Mouse (Mus musculus): ENCODE results near the gene Carf. TPM values are rescaled to one million over a fixed set of nuclear protein-coding genes. Genes with fewer than 3 reads are reported as not detected.
"Not testable (repeated sequence)": the region's sequence is repeated elsewhere in the genome, so short reads cannot be mapped to it uniquely, and the experiment has no call there.

The Carf gene
- polyA plus RNA-seq, 1 experiment from 2014 or later = 2.5 TPM

DNA sequence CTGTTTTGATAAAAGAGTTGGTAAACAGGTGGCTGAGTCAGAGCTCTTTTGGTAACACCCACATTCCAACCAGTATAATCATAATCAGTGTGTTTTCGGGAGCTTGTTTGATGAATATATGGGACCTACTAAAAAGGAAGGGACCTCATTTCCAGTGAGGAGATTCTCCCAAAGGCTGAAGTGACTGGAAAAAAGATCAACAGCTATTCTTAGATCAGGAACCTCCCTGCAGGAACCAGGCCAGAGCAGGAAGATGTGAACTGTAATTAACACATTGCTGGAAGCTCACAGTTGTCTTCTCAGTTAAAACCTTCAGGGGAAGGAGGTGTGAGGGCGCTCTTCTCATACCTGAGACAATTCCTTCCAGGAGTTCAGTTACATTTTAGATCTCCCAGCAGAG lies 71.6 kb downstream of the Carf start:
- Histone ChIP-seq H3K9me3 (ENCODE audit: control insufficient read depth, low read length) (no peaks in the 10 kb centered on the region), H3K4me3 (ENCODE audit: low read depth, low read length) (no peak overlapping the region), H3K27ac (replicated peaks) (no peak overlapping the region), H3K27me3 (ENCODE audit: control insufficient read depth, insufficient read depth, low read length) (no peaks in the 10 kb centered on the region), H3K4me2 (replicated peaks; ENCODE audit: low read depth) (no peak overlapping the region), H3K36me3 (ENCODE audit: control insufficient read depth, insufficient read depth, low read length) (no peaks in the 10 kb centered on the region), H3K9ac (ENCODE audit: low read length) (no peak overlapping the region), H3K4me1 (replicated peaks; ENCODE audit: control insufficient read depth, insufficient read depth) (no peaks in the 10 kb centered on the region)
- TF ChIP-seq EP300 (optimal IDR thresholded peaks at IDR 0.05) (no peak), CTCF (IDR thresholded peaks at IDR 0.05; ENCODE audit: low read depth) (no peak)
- no peak for DNase-seq (ENCODE audit: low spot score)
- no peak for ATAC-seq (ENCODE audit: low FRiP score, low TSS enrichment)
- 63% methylated on average over 2 of the region's 2 CpGs for WGBS

DNA sequence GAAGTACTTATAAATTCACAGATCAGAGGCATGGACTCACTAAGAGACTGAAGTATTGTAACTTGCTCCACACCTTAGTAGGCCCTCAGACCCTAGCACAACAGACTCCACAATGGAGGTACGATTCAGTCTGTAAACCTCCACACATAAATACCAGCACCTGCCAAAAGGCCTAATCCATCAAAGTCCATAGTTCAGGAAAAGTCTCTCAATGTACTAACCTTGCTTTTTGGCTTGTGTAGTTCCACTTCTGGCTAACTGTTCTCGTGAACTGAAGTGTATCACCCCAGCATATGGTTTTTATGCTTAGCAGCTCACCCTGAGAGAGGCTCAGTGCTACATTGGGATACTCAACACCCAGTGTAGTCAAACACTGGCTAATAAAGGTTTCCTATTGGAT lies 72.2 kb downstream of the Carf start:
- Histone ChIP-seq H3K4me1 (replicated peaks; ENCODE audit: control insufficient read depth, insufficient read depth) (no peaks in the 10 kb centered on the region), H3K4me2 (replicated peaks; ENCODE audit: low read depth) (no peak overlapping the region), H3K27ac (replicated peaks) (no peak overlapping the region), H3K9me3 (ENCODE audit: control insufficient read depth, low read length) (no peaks in the 10 kb centered on the region), H3K9ac (ENCODE audit: low read length) (no peak overlapping the region), H3K4me3 (ENCODE audit: low read depth, low read length) (no peak overlapping the region), H3K27me3 (ENCODE audit: control insufficient read depth, insufficient read depth, low read length) (no peaks in the 10 kb centered on the region), H3K36me3 (ENCODE audit: control insufficient read depth, insufficient read depth, low read length) (no peaks in the 10 kb centered on the region)
- no peak for ATAC-seq (ENCODE audit: low FRiP score, low TSS enrichment)
- no peak for TF ChIP-seq EP300 (optimal IDR thresholded peaks at IDR 0.05)
- no peak for DNase-seq (ENCODE audit: low spot score)
- 51% methylated on average over 2 of the region's 2 CpGs for WGBS

DNA sequence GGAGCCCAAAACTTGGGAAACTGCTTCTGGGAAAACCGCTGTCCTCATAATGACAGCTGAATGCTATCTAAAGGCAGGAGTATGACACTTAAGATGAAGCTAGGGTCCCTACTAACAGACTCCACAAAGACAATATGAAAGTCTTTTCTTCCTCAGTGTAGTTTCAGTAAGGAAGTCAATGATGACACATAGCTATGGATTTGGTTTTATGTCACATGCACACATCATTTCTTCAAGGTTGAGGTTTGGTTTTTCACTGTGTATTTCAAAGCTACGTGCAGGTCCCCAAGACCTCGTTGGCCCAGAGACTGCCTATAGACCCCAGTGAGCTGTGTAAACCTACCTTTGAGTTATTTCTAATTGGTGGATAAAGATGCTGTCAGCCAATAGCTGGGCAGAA lies 75.1 kb downstream of the Carf start:
- Histone ChIP-seq H3K9me3 (ENCODE audit: control insufficient read depth, low read length) (no peaks in the 10 kb centered on the region), H3K4me2 (replicated peaks; ENCODE audit: low read depth) (no peak overlapping the region), H3K27me3 (ENCODE audit: control insufficient read depth, insufficient read depth, low read length) (no peaks in the 10 kb centered on the region), H3K27ac (replicated peaks) (no peak overlapping the region), H3K36me3 (ENCODE audit: control insufficient read depth, insufficient read depth, low read length) (no peaks in the 10 kb centered on the region), H3K4me3 (ENCODE audit: low read depth, low read length) (no peak overlapping the region), H3K9ac (ENCODE audit: low read length) (no peak overlapping the region), H3K4me1 (replicated peaks; ENCODE audit: control insufficient read depth, insufficient read depth) (no peaks in the 10 kb centered on the region)
- DNase-seq (ENCODE audit: low spot score) (no peak), ATAC-seq (ENCODE audit: low FRiP score, low TSS enrichment) (no peak)
- 84% methylated on average over 3 of the region's 3 CpGs for WGBS
- TF ChIP-seq CTCF (IDR thresholded peaks at IDR 0.05; ENCODE audit: low read depth) (no peak), EP300 (optimal IDR thresholded peaks at IDR 0.05) (no peak)

DNA sequence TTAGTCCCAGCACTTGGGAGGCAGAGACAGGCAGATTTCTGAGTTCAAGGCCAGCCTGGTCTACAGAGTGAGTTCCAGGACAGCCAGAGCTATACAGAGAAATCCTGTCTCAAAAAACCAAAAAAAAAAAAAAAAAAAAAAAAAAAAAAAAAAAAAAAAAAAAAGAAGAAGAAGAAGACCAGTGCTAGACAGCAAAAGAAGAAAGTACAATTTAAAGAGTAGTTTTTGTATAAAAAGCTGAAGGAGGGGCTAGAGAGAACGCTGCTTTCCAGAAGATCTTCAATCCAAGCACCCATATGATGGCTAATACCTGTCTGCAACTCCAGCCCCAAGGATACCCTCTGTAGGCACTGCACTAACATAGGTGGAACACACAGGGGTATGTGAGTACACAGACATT lies 79.8 kb downstream of the Carf start:
- not testable (repeated sequence) for ATAC-seq (ENCODE audit: low FRiP score, low TSS enrichment); H3K4me2 ChIP-seq (replicated peaks; ENCODE audit: low read depth); H3K9me3 ChIP-seq (ENCODE audit: control insufficient read depth, low read length); H3K4me1 ChIP-seq (replicated peaks; ENCODE audit: control insufficient read depth, insufficient read depth); H3K4me3 ChIP-seq (ENCODE audit: low read depth, low read length); DNase-seq (ENCODE audit: low spot score); H3K27me3 ChIP-seq (ENCODE audit: control insufficient read depth, insufficient read depth, low read length); H3K27ac ChIP-seq (replicated peaks); H3K36me3 ChIP-seq (ENCODE audit: control insufficient read depth, insufficient read depth, low read length); H3K9ac ChIP-seq (ENCODE audit: low read length)
- WGBS = 88% methylated on average over 1 of the region's 1 CpGs

DNA sequence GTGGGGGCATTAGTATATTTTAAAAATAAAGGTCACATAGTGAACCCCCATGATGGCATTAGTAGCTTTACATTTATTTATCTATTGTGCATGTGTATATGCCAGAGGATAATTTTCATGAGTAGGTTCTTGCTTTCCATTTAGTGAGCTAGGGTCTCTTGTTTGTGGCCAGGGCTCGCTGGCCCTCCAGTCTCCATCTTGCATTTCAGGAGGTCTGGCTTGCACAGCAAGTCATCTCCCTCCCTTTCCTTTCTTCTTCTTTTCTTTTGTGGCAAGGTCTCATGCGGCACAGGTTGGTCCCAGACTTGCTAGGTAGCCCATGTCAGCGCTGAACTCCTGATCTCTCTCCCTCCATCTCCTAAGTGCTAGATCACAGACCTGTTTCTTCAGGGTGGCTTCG lies 81.3 kb downstream of the Carf start:
- 19% methylated on average over 4 of the region's 4 CpGs for WGBS
- Histone ChIP-seq H3K4me2 (replicated peaks; ENCODE audit: low read depth) (peak overlapping the region; percentile 60), H3K27ac (replicated peaks) (no peak overlapping the region), H3K27me3 (ENCODE audit: control insufficient read depth, insufficient read depth, low read length) (no peaks in the 10 kb centered on the region), H3K36me3 (ENCODE audit: control insufficient read depth, insufficient read depth, low read length) (no peaks in the 10 kb centered on the region), H3K4me1 (replicated peaks; ENCODE audit: control insufficient read depth, insufficient read depth) (no peaks in the 10 kb centered on the region), H3K9ac (ENCODE audit: low read length) (no peak overlapping the region), H3K4me3 (ENCODE audit: low read depth, low read length) (peak overlapping the region; percentile 98), H3K9me3 (ENCODE audit: control insufficient read depth, low read length) (no peaks in the 10 kb centered on the region)
- ATAC-seq (ENCODE audit: low FRiP score, low TSS enrichment) (no peak), DNase-seq (ENCODE audit: low spot score) (peak; percentile 29)
- TF ChIP-seq EP300 (optimal IDR thresholded peaks at IDR 0.05) = no peak
- no peak for TF ChIP-seq CTCF (IDR thresholded peaks at IDR 0.05; ENCODE audit: low read depth)

DNA sequence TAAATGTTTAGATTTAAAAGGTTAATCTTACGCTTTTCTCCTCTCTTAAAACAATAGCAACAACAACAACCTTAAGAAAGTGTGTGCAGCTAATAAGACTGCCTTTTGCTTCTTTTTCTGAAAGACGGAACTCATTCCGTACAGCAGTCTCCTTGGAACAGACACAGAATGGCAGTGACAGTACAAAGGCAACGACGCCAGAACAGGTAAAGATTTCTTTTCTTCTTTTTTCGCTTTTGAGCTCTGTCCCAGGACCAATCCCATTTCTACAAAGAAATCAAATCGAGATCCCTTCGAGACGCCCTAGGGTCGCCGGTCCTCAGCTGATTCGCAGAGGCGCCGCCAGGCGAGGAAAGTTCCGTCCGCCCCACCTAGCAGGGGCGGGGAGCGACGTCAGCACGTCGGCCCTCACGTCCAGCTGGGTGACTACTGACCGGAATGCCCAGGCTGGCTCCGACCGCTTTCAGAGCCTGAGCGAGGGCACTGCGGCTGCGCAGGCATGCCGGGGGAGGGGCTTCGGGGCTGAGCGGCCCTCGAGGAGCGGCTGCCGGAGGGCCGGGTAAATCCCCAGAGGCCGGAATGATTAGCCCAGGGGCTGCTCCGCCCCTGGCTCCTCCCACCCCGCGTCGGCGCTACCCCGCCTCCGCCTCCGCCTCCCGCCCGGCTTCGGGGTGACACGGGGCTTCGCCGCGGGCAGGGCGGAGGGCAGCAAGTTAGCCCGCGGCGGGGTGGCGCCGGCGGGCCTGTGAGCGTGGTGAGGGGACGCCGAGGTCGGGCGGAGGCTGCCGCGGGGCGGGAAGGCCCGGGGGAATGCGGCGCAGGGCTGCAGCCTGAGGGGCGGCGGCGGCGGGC lies 82.1 kb downstream of the Carf start, which contains the start of gene Nbeal1:
TSS of gene Nbeal1 (plus strand) at position 668 of the 852 bp plus-strand sequence.
- TF ChIP-seq EP300 (optimal IDR thresholded peaks at IDR 0.05) (no peak), CTCF (IDR thresholded peaks at IDR 0.05; ENCODE audit: low read depth) (peak; percentile 57)
- H3K9ac ChIP-seq (ENCODE audit: low read length) = peak within 1 kb of the TSS; percentile 96
- 1% methylated on average over 67 of the region's 74 CpGs for WGBS
- H3K36me3 ChIP-seq (ENCODE audit: control insufficient read depth, insufficient read depth, low read length) = no peaks in the 10 kb centered on the region
- peak within 1 kb of the TSS; percentile 97 for H3K27ac ChIP-seq (replicated peaks)
- peak; percentile 99 for ATAC-seq (ENCODE audit: low FRiP score, low TSS enrichment)
- peak within 1 kb of the TSS; percentile 98 for H3K4me3 ChIP-seq (ENCODE audit: low read depth, low read length)
- no peaks in the 10 kb centered on the region for H3K27me3 ChIP-seq (ENCODE audit: control insufficient read depth, insufficient read depth, low read length)
- peak; percentile 100 for DNase-seq (ENCODE audit: low spot score)
- H3K4me2 ChIP-seq (replicated peaks; ENCODE audit: low read depth) = peak within 1 kb of the TSS; percentile 60
- no peaks in the 10 kb centered on the region for H3K4me1 ChIP-seq (replicated peaks; ENCODE audit: control insufficient read depth, insufficient read depth)
- H3K9me3 ChIP-seq (ENCODE audit: control insufficient read depth, low read length) = no peaks in the 10 kb centered on the region
